Mouse (Mus musculus) mesoderm, embryonic 11.5 days (tissue): Measurements from ENCODE around the gene Dao.

Experiments used
- DNase-seq: peaks from one replicate; pipeline ENCODE4 v3.0.0-alpha.2; 2012; ENCODE audit warnings: low read depth, low spot score

Gene Dao

GRCm38 (mm10) chr5:114003542-114003941 is at the start of gene Dao:
Dao (plus strand) TSS chr5:114003703.
- no peak for DNase-seq

GRCm38 (mm10) chr5:113954421-113954820 is 49.1 kb upstream of the Dao start:
- peak; percentile 87 for DNase-seq

DNA sequence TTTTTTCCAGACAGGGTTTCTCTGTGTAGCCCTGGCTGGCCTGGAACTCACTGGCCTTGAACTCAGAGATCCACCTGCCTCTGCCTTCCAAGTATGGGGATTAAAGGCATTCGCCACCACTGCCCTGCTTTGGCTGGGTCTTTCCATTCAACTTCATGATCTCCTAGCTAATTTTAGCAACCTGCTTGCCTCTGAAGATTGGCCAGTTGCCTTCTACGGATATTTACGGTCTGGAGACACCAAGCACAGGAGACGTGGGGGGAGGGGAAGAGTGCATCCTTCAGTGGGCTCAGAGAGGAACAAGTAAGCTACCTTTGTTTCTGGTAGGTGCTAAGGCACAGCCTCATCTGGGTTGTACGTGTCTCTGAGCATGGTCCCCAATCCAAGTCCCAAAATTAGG is 48.2 kb upstream of the Dao start:
- DNase-seq: no peak

- DNase-seq: no peak
These were observed 47.8 kb upstream of the Dao start for GRCm38 (mm10) chr5:113955691-113956090.

GRCm38 (mm10) chr5:113956510-113956909 is 47.0 kb upstream of the Dao start:
- DNase-seq: peak; percentile 90

DNA sequence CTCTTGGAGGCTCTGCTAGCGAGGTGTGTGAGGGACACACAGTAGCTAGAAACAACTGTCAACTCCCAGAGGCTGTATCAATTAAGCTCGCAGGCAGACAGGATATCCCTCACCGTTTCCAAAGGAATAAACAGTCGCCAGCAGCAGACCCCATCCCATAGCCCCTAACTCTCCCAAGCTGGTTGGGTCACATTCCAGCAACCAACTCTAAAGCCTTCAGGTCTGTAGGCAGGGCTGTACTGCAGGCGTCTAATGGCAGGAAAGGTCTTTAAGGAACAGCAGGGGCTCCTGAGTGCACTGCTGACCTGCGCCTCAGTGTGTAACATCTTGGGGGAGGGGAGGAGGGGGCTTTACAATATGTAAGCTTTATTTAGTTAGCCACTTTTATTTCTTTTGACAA is 44.5 kb upstream of the Dao start:
- DNase-seq: peak; percentile 35

GRCm38 (mm10) chr5:113960416-113960815 is 43.1 kb upstream of the Dao start:
- DNase-seq: no peak

GRCm38 (mm10) chr5:113961776-113962175 is 41.7 kb upstream of the Dao start:
- no peak for DNase-seq

- no peak for DNase-seq
These were observed 38.5 kb upstream of the Dao start for GRCm38 (mm10) chr5:113964972-113965371.

DNA sequence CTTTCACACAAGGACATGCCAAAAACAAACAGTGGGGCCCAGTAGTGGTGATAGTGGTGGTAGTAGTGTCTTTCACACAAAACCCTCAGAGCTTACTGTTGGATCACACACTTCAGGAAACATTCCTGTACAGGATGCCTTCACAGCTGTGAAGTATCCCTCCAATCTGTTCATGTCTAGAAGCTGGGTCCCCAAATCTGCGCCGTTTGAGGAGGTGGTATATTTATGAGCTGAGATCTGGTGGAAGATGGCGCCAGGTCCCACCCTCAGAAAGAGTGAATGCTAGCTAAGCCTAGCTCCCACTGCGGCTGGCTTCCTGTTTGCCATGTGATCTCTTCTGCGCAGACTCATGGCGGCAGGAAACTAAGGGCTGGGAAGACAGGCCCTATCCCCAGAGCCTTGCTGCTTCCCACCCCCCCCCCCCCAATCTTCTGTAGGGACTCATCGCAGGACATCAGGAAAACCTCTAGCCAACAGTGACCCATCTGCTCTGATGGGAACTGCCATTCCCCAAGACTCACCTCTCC is 37.8 kb upstream of the Dao start:
- no peak for DNase-seq

GRCm38 (mm10) chr5:113966452-113967150 is 36.9 kb upstream of the Dao start:
- no peak for DNase-seq

GRCm38 (mm10) chr5:113968371-113968770 is 35.1 kb upstream of the Dao start:
- no peak for DNase-seq

GRCm38 (mm10) chr5:113971434-113971960 is 32.0 kb upstream of the Dao start:
- no peak for DNase-seq

DNA sequence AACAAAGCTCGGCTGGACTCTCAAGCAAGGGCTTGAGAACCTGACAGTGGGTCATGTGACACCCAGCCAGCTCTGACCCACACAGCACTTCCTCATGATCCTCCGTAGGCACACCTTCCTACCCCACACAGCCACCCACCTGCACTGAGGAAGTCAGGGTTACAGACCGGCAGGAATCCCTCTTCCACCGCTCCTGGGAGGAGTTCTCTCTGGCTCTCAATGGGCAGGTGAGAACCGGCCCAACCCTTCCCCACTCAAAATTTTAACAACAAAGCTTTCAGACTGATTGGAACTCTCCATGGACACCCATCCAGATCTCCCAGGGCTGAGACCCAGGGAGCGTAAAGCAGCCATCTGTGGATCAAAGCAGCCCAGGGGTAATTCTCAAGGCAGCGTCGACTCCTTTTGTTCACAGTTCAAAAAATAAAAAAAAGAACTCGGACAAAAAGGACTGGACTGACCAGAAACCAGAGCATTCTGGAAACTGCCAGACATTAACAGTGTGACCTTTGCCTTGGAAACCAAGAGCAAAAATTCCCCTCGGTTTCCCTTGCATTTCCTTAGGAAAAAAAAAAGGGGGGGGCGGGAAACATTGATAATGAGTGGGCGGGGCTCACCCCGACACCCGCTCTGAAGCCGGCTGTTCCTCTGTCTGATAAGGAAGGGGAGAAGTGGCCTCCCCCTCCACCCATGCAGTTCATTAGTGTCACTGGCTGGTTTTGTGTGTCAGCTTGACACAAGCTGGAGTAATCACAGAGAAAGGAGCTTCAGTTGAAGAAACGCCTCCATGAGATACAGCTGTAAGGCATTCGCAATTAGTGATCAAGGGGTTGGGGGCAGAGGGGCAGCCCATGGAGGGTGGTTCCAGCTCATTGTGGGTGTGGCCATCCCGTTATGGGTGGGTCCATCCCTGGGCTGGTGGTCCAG is 30.7 kb upstream of the Dao start:
- peak; percentile 39 for DNase-seq

DNA sequence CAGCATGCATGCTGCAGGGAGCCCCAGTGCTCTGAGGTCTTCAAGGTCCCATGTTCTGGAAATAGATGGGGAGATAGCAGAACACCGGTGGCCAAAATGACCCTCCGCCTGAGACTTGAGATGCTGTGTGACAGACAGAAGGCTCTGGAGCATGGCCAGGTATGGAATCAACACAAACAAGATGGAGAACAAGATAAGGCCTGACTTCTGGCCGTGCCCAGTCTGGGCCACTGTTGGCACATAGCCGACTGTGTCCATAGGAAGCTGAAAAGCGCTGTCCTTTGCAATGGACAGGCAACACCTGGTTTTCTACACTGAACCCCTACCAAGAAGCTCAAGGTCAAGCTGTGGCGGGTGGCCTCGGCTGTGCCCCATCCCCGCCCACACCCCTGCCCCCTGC is 29.7 kb upstream of the Dao start:
- no peak for DNase-seq

- no peak for DNase-seq
These were observed 28.9 kb upstream of the Dao start for GRCm38 (mm10) chr5:113974576-113974975.

DNA sequence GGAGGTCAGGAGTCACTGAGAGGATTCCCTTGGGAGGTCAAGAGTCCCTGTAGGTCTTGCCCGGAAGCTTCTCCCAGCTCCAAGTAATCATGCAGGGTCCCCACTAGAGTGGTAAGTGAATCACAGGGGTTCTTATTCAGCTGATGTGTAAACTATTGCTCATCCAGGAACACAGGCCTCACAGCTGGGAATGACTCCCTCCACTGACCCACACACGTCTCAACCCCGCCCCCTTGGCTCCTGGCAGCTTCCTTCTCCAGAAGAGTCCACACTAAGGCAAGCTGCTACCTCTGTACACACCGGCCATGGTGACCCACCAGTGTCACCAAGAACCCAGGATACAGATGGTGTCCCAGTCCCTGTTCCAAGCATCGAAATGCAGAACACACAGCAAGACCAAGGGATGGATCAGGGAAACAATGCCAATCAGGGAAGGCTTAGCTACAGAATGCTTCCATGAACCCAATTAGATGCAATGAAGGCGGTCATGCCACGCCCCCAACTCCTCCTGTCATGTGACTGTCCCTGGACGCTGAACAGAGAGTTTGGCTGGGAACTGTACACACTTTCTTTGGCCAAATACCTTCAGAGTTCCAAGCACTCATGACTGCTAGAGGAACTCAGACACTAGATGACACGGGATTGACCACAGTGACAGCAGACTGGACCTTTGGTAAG is 27.8 kb upstream of the Dao start:
- DNase-seq: no peak

GRCm38 (mm10) chr5:113976597-113976996 is 26.9 kb upstream of the Dao start:
- DNase-seq: no peak

GRCm38 (mm10) chr5:113977309-113977708 is 26.2 kb upstream of the Dao start:
- DNase-seq: no peak

- DNase-seq: no peak
These were observed 23.0 kb upstream of the Dao start for GRCm38 (mm10) chr5:113980511-113980910.

DNA sequence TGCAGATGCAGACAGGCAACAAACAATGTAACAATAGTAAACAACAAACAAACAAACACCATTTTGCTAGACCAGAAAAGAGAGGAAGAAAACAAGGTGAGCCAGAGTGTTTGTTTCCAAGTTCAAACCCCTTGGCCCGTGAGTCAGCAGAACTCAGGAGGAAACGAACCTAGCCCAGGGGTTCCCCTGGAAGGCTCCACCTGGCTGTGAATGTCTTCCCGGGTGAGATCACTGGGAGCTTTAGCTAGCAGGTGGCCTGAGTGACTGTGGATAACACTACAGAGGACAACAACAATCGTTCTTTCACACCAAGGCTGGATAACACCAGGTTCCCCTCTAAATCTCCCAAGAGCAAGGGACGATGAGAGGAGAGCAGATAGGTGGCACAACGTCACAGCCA is 22.3 kb upstream of the Dao start:
- no peak for DNase-seq

DNA sequence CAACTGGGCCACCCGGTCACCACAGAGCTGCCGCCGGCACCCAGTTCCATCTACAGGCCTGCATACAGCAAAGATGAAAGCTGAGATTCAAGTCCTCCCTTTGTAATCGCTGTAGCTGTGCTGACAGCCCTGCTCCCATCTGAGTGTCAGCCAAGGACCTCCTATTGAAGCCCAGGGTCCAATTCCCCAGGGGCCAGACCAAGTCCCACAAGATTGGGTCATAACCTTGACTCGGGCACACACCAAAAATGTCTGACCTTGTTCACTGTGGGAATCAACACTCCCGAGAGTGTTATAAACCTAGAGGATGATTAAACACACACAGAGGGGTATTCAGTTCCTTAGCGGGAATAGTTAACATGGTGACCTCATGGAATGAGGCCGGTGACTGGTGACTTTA is 21.7 kb upstream of the Dao start:
- DNase-seq: no peak
